Mouse (Mus musculus) limb, embryonic 14.5 days (tissue): ENCODE data around the gene Acsm1. TPM values are rescaled to one million over a fixed set of nuclear protein-coding genes. Genes with fewer than 3 reads are reported as not detected.

Experiments
- ATAC-seq: fragments of 200-750 bp; cut with Nextera tagmentation; 2 replicates; pipeline ENCODE4 v1.8.0; 2017; ENCODE audit warnings: low read depth, moderate number of reproducible peaks, moderate TSS enrichment; ENCODE audit not compliant: low FRiP score
- DNase-seq: peaks from one replicate; pipeline ENCODE4 v3.0.0-alpha.2; 2015; ENCODE audit warnings: low spot score
- H3K27ac ChIP-seq: fragments of 300-500 bp; sonication (generic); replicated peaks from 2 replicates; pipeline ENCODE4 v1.5.1; 2014; ENCODE audit warnings: low read depth, mild to moderate bottlenecking, low read length, moderate library complexity, mixed read lengths
- H3K27me3 ChIP-seq: fragments of 300-500 bp; sonication (generic); 2 replicates; pipeline ENCODE4 v1.6.1; 2014; ENCODE audit warnings: low read length, mixed read lengths; ENCODE audit not compliant: control insufficient read depth, insufficient read depth
- H3K36me3 ChIP-seq: fragments of 300-500 bp; sonication (generic); 2 replicates; pipeline ENCODE4 v1.6.1; 2014; ENCODE audit warnings: mild to moderate bottlenecking, low read length, moderate library complexity, mixed read lengths; ENCODE audit not compliant: control insufficient read depth, insufficient read depth
- H3K4me1 ChIP-seq: fragments of 300-500 bp; sonication (generic); 2 replicates; pipeline ENCODE4 v1.6.1; 2014; ENCODE audit warnings: antibody characterized with exemption, low read length, mixed read lengths; ENCODE audit not compliant: control insufficient read depth, insufficient read depth
- H3K4me2 ChIP-seq: fragments of 300-500 bp; sonication (generic); replicated peaks from 2 replicates; pipeline ENCODE4 v1.6.1; 2014; ENCODE audit warnings: low read depth, mild to moderate bottlenecking, low read length, moderate library complexity; ENCODE audit not compliant: severe bottlenecking
- H3K4me3 ChIP-seq: fragments of 300-500 bp; sonication (generic); replicated peaks from 2 replicates; pipeline ENCODE4 v1.5.1; 2014; ENCODE audit warnings: low read length
- H3K9ac ChIP-seq: fragments of 300-500 bp; sonication (generic); 2 replicates; pipeline ENCODE4 v1.6.1; 2014; ENCODE audit warnings: mild to moderate bottlenecking, low read depth, low read length, moderate library complexity; ENCODE audit not compliant: severe bottlenecking
- H3K9me3 ChIP-seq: fragments of 300-500 bp; sonication (generic); 2 replicates; pipeline ENCODE4 v1.6.1; 2016; ENCODE audit warnings: low read length; ENCODE audit not compliant: control insufficient read depth
- POLR2A ChIP-seq: fragments of 200-500 bp; IDR thresholded peaks from 2 replicates; pipeline ENCODE4 v1.8.0; 2012; ENCODE audit warnings: inconsistent platforms, mild to moderate bottlenecking, moderate library complexity, borderline replicate concordance; ENCODE audit not compliant: insufficient read depth, insufficient read length; ENCODE audit errors: extremely low read depth
- WGBS: fragments of 180-500 bp; shearing (Covaris S2); extraction: QIAGEN DNeasy Blood & Tissue Kit; methylation state at CpG from one replicate; pipeline ENCODE4 v1.1.7; 2014; 5-methylcytosine and 5-hydroxymethylcytosine counted together
- polyA plus RNA-seq, 2 experiments: library from polyadenylated mRNA; depleted of rRNA in 1 of 2; stranded (reverse) in 1 of 2; unstranded in 1 of 2; fragments of >200 nt; fragmentation: Nextera tagmentation in 1 of 2; extraction: Ambion mirVana in 1 of 2; gene quantifications; 2 replicates each; pipeline versions ENCODE4 v1.2.1 to v1.2.3; 2012 to 2014

Gene Acsm1
- polyA plus RNA-seq, 2 experiments = 0.03 TPM; not detected in 1

GRCm38 (mm10) chr7:119594530-119595107 lies 12.2 kb upstream of the Acsm1 start:
- Histone ChIP-seq H3K9me3 (no peaks in the 10 kb centered on the region), H3K4me1 (no peaks in the 10 kb centered on the region), H3K4me3 (no peak overlapping the region), H3K36me3 (no peaks in the 10 kb centered on the region), H3K9ac (no peak overlapping the region), H3K27me3 (no peaks in the 10 kb centered on the region), H3K4me2 (no peak overlapping the region), H3K27ac (no peak overlapping the region)
- DNase-seq (no peak), ATAC-seq (no peak)
- 58% methylated on average over 3 of the region's 3 CpGs for WGBS
- TF ChIP-seq POLR2A = no peak

DNA sequence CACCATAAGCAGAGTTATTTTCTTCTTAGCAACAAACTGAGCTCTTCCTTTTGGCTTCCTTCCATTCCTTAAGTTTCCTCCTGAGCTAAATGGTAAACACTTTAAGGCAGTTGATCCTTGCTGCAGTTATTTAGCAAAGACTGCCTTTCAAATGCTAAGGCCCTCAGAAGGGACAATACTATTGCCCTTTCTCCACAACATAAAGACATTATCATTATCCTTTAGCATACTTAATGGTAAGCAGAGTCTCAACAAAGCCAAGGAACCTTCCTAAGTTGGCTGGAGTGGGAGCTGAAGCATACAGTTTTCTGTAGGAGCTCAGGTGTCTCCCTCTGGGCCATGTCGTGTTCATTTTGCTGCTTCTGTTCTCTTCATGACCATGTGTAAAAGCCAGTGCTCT lies 11.5 kb upstream of the Acsm1 start:
- H3K27me3 ChIP-seq = no peaks in the 10 kb centered on the region
- no peak overlapping the region for H3K4me2 ChIP-seq
- H3K9me3 ChIP-seq = no peaks in the 10 kb centered on the region
- H3K27ac ChIP-seq = no peak overlapping the region
- no peak overlapping the region for H3K9ac ChIP-seq
- no peak for DNase-seq
- 11% methylated on average over 1 of the region's 1 CpGs for WGBS
- H3K4me3 ChIP-seq = no peak overlapping the region
- no peaks in the 10 kb centered on the region for H3K4me1 ChIP-seq
- no peaks in the 10 kb centered on the region for H3K36me3 ChIP-seq
- ATAC-seq = no peak
- TF ChIP-seq POLR2A = no peak

- no peak for TF ChIP-seq POLR2A
- DNase-seq = no peak
- ATAC-seq = no peak
- Histone ChIP-seq H3K9ac (no peak overlapping the region), H3K4me1 (no peaks in the 10 kb centered on the region), H3K4me2 (no peak overlapping the region), H3K36me3 (no peaks in the 10 kb centered on the region), H3K27me3 (no peaks in the 10 kb centered on the region), H3K4me3 (no peak overlapping the region), H3K27ac (no peak overlapping the region), H3K9me3 (no peaks in the 10 kb centered on the region)
- 61% methylated on average over 2 of the region's 2 CpGs for WGBS
These were observed 10.3 kb upstream of the Acsm1 start for GRCm38 (mm10) chr7:119596536-119596935.

DNA sequence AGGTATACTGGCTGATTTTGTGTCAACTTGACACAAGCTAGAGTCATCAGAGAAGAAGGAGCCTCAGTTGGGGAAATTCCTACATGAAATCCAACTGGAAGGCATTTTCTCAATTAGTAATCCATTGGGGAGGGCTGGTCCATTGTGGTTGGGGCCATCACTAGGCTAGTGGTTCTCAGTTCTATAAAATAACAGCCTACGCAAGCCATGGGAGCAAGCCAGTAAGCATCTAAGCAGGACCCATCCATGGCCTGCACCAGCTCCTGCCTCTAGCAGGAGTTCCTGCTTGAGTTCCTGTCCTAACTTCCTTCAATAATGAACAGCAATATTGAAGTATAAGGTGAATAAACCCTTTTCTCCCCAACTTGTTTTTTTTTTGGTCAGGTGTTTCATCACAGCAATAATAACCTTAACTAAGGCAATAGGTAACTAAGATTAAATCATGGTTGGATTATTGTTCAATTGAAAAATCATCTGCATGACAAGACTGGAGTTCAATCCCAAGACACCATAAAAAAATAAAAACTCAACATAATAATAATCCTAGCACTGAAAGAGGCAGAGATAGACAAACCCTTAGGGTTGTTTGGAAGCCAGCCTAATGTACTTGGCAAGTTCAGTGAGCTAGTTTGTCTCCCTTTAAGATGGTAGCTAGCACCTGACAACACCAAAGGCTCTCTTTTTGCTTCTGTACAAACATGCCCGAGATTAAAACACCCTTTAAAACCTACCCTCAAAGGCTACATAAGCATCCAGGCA lies 5.5 kb upstream of the Acsm1 start:
- no peak for ATAC-seq
- H3K9ac ChIP-seq = no peak overlapping the region
- no peaks in the 10 kb centered on the region for H3K9me3 ChIP-seq
- 91% methylated on average over 2 of the region's 2 CpGs for WGBS
- DNase-seq = no peak
- no peak overlapping the region for H3K27ac ChIP-seq
- H3K4me1 ChIP-seq = no peaks in the 10 kb centered on the region
- H3K4me3 ChIP-seq = no peak overlapping the region
- H3K27me3 ChIP-seq = no peaks in the 10 kb centered on the region
- no peak for TF ChIP-seq POLR2A
- no peak overlapping the region for H3K4me2 ChIP-seq
- no peaks in the 10 kb centered on the region for H3K36me3 ChIP-seq

DNA sequence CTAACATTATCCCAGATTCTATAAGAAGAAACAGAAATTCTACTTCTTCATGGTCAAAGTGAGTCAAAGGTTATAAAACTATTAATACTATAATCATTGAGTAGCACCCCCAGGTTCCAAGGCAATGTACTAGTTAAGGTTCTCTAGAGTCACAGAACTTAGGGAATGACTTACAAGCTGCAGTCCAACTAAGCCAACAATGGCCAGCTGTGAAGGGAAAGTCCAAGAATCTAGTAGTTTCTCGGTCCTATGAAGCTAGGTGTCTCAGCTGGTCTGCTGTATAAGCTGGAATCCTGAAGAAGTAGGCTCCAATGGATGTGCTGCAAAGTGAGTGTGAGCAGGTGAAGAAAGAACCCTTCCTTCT lies 4.9 kb upstream of the Acsm1 start:
- no peaks in the 10 kb centered on the region for H3K27me3 ChIP-seq
- ATAC-seq = no peak
- no peak overlapping the region for H3K4me3 ChIP-seq
- H3K4me1 ChIP-seq = no peaks in the 10 kb centered on the region
- no peaks in the 10 kb centered on the region for H3K9me3 ChIP-seq
- H3K36me3 ChIP-seq = no peaks in the 10 kb centered on the region
- no peak overlapping the region for H3K9ac ChIP-seq
- no peak overlapping the region for H3K4me2 ChIP-seq
- TF ChIP-seq POLR2A = no peak
- 62% methylated on average over 1 of the region's 1 CpGs for WGBS
- DNase-seq = no peak
- H3K27ac ChIP-seq = no peak overlapping the region
